Mouse (Mus musculus) erythroid progenitor cell, adult 5-6 weeks (primary cell): ENCODE results near the gene Map4k1. TPM values are rescaled to one million over a fixed set of nuclear protein-coding genes. Genes with fewer than 3 reads are reported as not detected.

Source experiments
- ATAC-seq: replicated peaks from 2 replicates; pipeline ENCODE4 v1.8.0; 2016; ENCODE audit warnings: moderate number of reproducible peaks, mild to moderate bottlenecking, moderate TSS enrichment, inconsistent platforms; ENCODE audit not compliant: poor library complexity, low FRiP score, severe bottlenecking
- total RNA-seq, 2 experiments: library from RNA; stranded (forward) in 1 of 2; stranded (reverse) in 1 of 2; fragments of 150-400 nt in 1 of 2; fragments of 186-747, 209-891 nt in 1 of 2; gene quantifications; 2 replicates each; pipeline versions ENCODE4 v1.2.3 to v1.2.4; 2015 to 2017; ENCODE audit warnings: low replicate concordance in 2 of 2

The Map4k1 gene
- total RNA-seq, 2 experiments from 2014 or later: 7.9 to 23.1 TPM

DNA sequence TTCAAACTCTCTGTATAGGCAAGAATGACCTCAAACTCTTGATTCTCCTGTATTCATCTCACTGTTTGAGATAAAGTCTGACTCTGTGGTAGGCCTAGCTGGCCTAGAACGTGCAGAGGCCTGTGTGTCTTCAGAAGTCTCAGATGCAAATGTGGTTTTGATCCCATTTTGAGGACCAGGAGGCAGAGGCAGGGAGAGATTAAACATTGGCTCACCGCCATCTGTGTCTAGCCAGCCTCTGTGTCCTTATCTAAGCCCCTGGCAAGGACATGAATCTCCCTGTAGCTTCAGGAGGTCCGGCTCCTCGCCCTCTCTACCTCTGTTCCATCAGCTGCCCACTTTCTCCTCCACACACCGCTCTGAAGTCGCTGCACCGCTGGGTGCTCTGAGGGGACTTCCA lies 34.6 kb downstream of the Map4k1 start:
- ATAC-seq: peak; percentile 51; the same call in 1 of the 2 replicates

DNA sequence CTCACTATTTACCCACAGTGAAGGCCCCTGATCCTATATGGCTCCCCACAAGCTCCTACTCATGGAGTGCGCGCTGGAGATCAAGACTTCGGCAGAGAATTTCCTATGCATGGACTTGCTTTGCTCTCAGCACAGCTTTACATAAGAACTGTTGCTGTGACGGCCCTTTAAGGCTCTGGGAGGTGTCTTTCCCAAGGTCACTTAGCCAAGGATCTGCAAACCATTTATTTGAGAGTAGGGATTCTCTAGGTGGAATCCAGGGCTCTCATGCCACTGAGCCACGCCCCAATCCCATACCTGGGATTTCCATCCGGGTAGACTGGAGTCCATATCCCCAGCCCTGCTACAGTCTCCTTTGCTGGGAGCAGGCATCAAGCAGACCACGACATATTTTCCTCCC lies 35.4 kb downstream of the Map4k1 start:
- ATAC-seq: no peak

DNA sequence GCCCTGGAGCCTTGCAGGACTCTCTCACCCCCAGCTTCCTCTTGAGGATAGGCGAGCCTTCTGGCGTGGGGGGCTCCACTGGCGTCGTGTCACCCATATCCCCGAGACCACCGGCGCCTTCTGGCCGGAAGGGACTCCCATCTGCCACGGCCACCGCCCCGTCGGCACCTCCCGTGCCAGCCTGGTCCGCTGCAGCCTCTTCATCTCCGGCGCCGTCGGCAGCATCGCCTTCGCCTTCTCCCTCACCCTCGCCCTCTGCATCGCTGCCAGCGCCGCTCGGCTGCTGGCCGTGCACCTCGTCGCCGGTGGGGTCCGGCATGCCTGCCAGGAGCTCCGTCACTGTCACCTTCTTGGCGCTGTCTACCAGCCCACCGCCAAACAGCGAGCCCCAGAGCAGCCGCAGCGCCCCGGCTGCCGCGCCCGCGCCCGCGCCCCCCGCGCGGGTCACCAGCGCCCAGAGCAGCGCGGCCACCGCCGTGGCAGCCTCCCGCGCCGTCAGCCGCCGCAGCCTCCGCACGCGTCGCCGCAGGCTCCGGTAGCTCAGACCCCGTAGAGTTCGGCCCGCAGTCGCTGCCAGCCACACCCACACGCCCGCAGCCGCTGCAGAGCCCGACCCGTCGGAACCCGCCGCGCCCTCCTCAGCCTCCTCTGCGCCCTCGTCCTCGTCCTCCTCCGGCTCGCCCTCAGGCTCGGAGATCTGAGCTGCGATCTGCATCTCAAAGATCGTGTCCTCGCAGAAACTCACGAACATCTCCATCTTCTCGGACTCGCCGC lies 37.8 kb downstream of the Map4k1 start:
- ATAC-seq: no peak

- ATAC-seq: no peak
These were observed 40.6 kb downstream of the Map4k1 start for GRCm38 (mm10) chr7:29022479-29022878.

DNA sequence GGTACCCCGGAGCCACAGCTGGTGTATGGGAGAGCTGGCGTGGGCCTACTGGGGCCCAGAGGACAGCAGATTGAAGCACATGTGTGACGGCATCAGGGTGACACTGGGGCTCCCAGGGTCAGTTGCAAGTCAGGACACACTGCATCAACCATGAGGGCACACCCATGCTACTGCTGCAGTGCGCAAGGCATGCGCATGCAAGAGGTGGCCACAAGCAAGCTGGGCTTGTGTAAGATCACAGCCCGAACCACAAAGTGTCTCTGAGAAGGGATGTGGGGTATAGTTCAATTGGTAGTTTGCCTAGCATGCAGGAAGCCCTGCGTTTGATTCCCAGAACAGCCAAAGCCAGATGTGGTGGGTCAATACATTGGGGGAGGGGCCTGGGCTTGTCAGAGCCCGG lies 41.7 kb downstream of the Map4k1 start:
- ATAC-seq: no peak

GRCm38 (mm10) chr7:29025566-29025965 lies 43.7 kb downstream of the Map4k1 start:
- no peak for ATAC-seq

- ATAC-seq: no peak
These were observed 44.3 kb downstream of the Map4k1 start for GRCm38 (mm10) chr7:29026195-29026594.

GRCm38 (mm10) chr7:29026811-29027210 lies 45.0 kb downstream of the Map4k1 start:
- ATAC-seq: no peak

GRCm38 (mm10) chr7:29028761-29029160 lies 46.9 kb downstream of the Map4k1 start:
- ATAC-seq: no peak

GRCm38 (mm10) chr7:29029690-29030656 lies 48.1 kb downstream of the Map4k1 start:
- peak; percentile 93 for ATAC-seq

DNA sequence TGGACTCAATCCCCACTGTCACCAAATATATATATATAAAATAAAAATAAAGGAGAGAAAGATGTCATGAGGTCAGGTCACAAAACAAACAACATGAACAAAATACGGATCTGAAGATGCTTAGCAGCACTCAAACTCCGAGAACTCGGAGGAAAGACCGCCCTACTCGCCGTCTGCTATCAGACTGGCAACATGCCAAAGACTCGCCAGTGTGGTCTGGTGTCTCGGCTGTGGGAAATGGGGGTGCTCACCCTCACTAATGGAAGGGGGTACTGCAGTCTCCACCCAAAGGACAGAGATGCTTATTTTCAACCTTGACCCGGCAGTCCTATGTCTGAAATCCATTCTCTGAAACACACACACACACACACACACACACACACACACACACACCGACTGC lies 49.8 kb downstream of the Map4k1 start:
- no peak for ATAC-seq

- ATAC-seq: no peak
These were observed 50.8 kb downstream of the Map4k1 start for GRCm38 (mm10) chr7:29032685-29033084.

DNA sequence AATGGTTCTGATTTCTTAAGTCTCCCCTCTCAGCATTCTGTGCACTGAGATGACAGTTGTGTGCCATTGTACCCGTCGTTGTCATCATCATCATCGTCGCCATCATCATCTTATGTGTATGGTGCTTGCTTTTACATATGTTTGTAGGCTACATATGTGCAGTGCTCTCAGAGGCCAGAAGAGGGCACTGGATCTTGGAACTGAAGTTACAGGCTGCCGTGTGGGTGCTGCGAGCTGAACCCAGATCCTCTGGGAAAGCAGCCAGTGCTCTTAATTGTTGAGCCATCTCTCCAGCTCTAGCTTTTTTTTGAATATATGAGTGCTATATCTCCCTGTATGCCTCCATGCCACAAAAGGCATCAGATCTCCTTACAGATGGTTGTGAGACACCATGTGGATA lies 55.4 kb downstream of the Map4k1 start:
- no peak for ATAC-seq

- ATAC-seq: peak; percentile 81
These were observed 57.7 kb downstream of the Map4k1 start for GRCm38 (mm10) chr7:29039604-29039984.

GRCm38 (mm10) chr7:29039985-29040661 lies 58.3 kb downstream of the Map4k1 start:
- peak; percentile 62; the same call in 1 of the 2 replicates for ATAC-seq

GRCm38 (mm10) chr7:29041194-29041593 lies 59.3 kb downstream of the Map4k1 start:
- ATAC-seq: no peak

- no peak for ATAC-seq
These were observed 61.3 kb downstream of the Map4k1 start for GRCm38 (mm10) chr7:29043016-29043673.

GRCm38 (mm10) chr7:29043674-29044057 lies 61.8 kb downstream of the Map4k1 start:
- no peak for ATAC-seq

- no peak for ATAC-seq
These were observed 62.5 kb downstream of the Map4k1 start for GRCm38 (mm10) chr7:29044302-29044701.

GRCm38 (mm10) chr7:29046533-29046932 lies 64.7 kb downstream of the Map4k1 start:
- ATAC-seq: no peak
